Mouse (Mus musculus) neural tube, embryonic 11.5 days (tissue): ENCODE results near the gene Faf2. TPM values are rescaled to one million over a fixed set of nuclear protein-coding genes. Genes with fewer than 3 reads are reported as not detected.

Source experiments
- ATAC-seq: fragments of 200-750 bp; cut with Nextera tagmentation; 2 replicates; pipeline ENCODE4 v1.8.0; 2017; ENCODE audit warnings: moderate number of reproducible peaks, mild to moderate bottlenecking, moderate TSS enrichment, moderate library complexity; ENCODE audit not compliant: insufficient read depth, low FRiP score, low TSS enrichment
- DNase-seq: peaks from one replicate; pipeline ENCODE4 v3.0.0-alpha.2; 2015; ENCODE audit warnings: low spot score
- H3K27ac ChIP-seq: fragments of 300-500 bp; sonication (generic); 2 replicates; pipeline ENCODE4 v1.5.1; 2014; ENCODE audit warnings: low read depth, mild to moderate bottlenecking, low read length
- H3K27me3 ChIP-seq: fragments of 300-500 bp; sonication (generic); 2 replicates; pipeline ENCODE4 v1.6.1; 2014; ENCODE audit warnings: mild to moderate bottlenecking, low read length, mixed read lengths; ENCODE audit not compliant: control insufficient read depth, insufficient read depth
- H3K36me3 ChIP-seq: fragments of 300-500 bp; sonication (generic); 2 replicates; pipeline ENCODE4 v1.6.1; 2014; ENCODE audit warnings: mild to moderate bottlenecking, low read length, moderate library complexity, mixed read lengths; ENCODE audit not compliant: control insufficient read depth, insufficient read depth
- H3K4me1 ChIP-seq: fragments of 300-500 bp; sonication (generic); 2 replicates; pipeline ENCODE4 v1.6.1; 2014; ENCODE audit warnings: low read length, mixed read lengths; ENCODE audit not compliant: control insufficient read depth, insufficient read depth
- H3K4me2 ChIP-seq: fragments of 300-500 bp; sonication (generic); 2 replicates; pipeline ENCODE4 v1.6.1; 2014; ENCODE audit warnings: low read depth, mild to moderate bottlenecking, moderate library complexity
- H3K4me3 ChIP-seq: fragments of 300-500 bp; sonication (generic); 2 replicates; pipeline ENCODE4 v1.5.1; 2014; ENCODE audit warnings: low read depth, low read length
- H3K9ac ChIP-seq: fragments of 300-500 bp; sonication (generic); 2 replicates; pipeline ENCODE4 v1.6.1; 2014; ENCODE audit warnings: mild to moderate bottlenecking, low read length
- H3K9me3 ChIP-seq: fragments of 300-500 bp; sonication (generic); 2 replicates; pipeline ENCODE4 v1.6.1; 2016; ENCODE audit warnings: low read length; ENCODE audit not compliant: control insufficient read depth
- WGBS: fragments of 180-500 bp; shearing (Covaris S2); extraction: QIAGEN DNeasy Blood & Tissue Kit; methylation state at CpG from one replicate; pipeline ENCODE4 v1.1.7; 2014; 5-methylcytosine and 5-hydroxymethylcytosine counted together
- polyA plus RNA-seq: library from polyadenylated mRNA; unstranded; fragments of >200 nt; fragmentation: Nextera tagmentation; extraction: Ambion mirVana; gene quantifications from 2 replicates; pipeline ENCODE4 v1.2.1, GENCODE M21; 2014

Faf2 gene
- polyA plus RNA-seq, 1 experiment from 2014 or later = 102 TPM

DNA sequence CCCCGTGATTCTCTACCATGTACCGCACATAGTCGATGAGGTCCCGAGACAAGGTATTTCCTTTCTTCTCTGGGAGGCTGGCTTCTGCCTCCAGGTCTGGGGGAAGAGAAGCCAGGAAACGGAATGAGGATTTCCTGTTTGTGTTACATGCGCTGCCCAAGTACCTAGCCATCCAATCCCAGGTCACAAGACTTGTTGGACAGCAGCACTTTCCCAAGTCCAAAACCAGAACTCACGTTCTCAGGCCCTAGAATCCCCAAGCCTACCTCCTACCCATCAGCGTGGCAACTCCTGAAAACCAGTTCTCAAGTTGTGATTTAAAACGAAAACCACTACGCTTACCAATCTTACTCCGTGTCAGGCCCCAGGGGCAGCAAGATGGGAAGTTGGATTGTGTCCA, 35.8 kb upstream of the Faf2 start:
- H3K4me3 ChIP-seq = no peak overlapping the region
- ATAC-seq (no peak), DNase-seq (no peak)
- no peak overlapping the region for H3K27ac ChIP-seq
- H3K9ac ChIP-seq = no peak overlapping the region
- 94% methylated on average over 11 of the region's 11 CpGs for WGBS
- peaks cover 6% of the 10 kb centered on the region; the same call in 1 of the 2 replicates for H3K4me1 ChIP-seq
- peaks cover 9% of the 10 kb centered on the region for H3K36me3 ChIP-seq
- no peak overlapping the region for H3K4me2 ChIP-seq
- H3K27me3 ChIP-seq = no peaks in the 10 kb centered on the region
- no peaks in the 10 kb centered on the region for H3K9me3 ChIP-seq

DNA sequence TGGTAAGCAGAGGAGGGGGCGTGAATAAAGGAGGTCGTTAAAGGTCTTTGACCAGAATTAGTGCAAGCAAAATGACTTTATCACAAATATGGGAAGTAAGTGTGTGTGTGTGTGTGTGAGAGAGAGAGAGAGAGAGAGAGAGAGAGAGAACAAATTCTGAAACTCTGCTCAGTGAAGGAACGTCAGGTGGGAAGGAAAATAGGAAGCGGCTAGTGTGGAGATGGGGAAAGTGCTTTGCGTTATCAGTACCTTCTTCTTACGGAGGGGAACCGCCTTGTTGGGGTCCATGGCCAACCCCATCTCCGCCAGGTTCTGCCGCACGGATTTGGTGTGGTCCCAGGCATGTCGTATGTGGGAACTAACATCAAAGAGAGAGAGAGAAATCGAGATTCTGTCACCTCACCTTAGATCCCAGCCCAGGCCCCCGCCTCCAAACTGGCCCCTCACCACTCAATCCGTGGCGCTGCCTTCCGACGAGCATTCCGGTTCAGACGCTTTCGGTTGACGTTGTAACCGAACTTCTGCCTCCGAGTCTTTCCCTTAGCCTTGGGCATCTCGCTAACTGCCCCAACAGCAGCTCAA, 32.1 kb upstream of the Faf2 start:
- Histone ChIP-seq H3K27me3 (no peaks in the 10 kb centered on the region), H3K9ac (peak overlapping the region; percentile 48), H3K36me3 (peaks cover 4% of the 10 kb centered on the region), H3K4me1 (peaks cover 7% of the 10 kb centered on the region; the same call in 1 of the 2 replicates), H3K4me2 (peak overlapping the region; percentile 70), H3K4me3 (peak overlapping the region; percentile 89), H3K27ac (no peak overlapping the region), H3K9me3 (no peaks in the 10 kb centered on the region)
- WGBS = 2% methylated on average over 24 of the region's 24 CpGs
- ATAC-seq (peak; percentile 48), DNase-seq (no peak)

DNA sequence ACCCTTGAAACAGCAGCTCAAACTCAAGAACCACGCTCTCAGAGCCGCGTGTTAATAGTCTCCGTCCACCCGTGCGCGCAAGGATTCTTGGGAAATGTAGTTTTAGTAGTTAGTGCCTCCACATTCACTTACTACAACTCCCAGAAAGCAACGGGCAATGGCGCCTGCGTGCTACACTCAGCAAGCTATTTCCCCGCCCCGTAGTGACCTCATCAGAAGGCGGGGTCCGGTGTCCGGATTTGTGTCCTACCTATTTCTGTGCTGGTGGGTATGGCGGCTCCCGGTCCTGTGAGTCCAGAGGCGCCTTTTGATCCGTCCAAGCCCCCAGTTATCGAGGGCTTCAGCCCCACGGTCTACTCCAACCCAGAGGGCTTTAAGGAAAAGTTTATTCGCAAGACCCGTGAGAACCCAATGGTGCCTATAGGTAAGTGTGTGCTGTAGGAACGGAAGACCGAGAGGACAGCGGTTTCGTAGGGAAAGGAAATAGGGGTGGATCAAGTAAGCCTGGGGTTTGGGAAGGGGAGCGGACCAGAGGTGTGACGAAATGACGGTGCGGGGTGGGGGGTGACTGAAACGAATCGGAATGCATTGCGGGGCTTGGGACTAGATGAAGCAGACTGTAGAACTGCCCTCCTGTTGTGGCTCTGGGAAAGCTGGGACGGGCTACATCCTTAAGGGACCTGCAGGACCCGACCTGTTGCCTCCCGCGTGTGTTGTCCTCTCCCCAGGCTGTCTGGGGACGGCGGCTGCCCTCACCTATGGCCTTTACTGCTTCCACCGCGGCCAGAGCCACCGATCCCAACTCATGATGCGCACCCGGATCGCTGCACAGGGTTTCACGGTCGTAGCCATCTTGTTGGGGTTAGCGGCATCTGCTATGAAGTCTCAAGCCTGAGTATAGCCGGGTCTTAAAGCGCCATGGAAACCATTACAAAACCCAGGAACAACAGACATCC, 31.3 kb upstream of the Faf2 start, which contains the start of the genes Nop16 and Higd2a:
Gene Nop16, minus strand, starts transcription at position 95 of the 956 bp plus-strand sequence.
Gene Higd2a, plus strand, starts transcription at position 212 of the 956 bp plus-strand sequence.
- Histone ChIP-seq H3K4me1 (peaks cover 7% of the 10 kb centered on the region; the same call in 1 of the 2 replicates), H3K4me2 (peak within 1 kb of the TSS; percentile 72), H3K27ac (peak within 1 kb of the TSS; percentile 69), H3K4me3 (peak within 1 kb of the TSS; percentile 89), H3K36me3 (peaks cover under 1% of the 10 kb centered on the region; the same call in 1 of the 2 replicates), H3K27me3 (no peaks in the 10 kb centered on the region), H3K9me3 (no peaks in the 10 kb centered on the region), H3K9ac (peak within 1 kb of the TSS; percentile 76)
- peak; percentile 95 for ATAC-seq
- under 1% methylated on average over 51 of the region's 51 CpGs for WGBS
- DNase-seq = peak; percentile 96

DNA sequence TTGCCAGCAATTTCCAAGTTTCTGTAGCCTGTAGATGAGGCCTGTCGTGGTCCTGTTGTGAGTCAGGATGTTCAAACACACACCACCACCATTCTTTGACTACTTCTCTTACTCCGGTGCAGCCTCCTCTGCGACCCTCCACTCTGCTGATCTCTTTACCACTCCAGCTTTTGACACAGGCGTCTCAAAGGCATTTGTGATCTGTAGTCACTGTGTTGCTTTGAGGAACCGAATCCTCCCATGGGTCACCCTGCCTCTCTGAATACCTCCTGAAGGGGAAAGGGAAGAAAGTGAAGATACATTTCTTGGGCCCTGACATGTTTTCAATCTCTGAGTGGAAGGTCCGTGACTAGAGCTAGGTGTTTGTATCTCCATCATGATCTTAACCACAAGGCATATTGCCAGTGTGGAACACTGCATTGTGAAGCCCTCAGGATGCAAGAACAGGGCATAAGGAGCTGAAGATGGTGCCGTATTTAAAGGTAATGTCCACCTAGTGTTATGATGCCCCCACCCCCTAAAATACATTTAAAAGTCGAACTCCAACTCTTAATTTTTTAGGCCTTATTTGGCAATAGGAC, 29.7 kb upstream of the Faf2 start:
- Histone ChIP-seq H3K4me1 (peaks cover 7% of the 10 kb centered on the region; the same call in 1 of the 2 replicates), H3K36me3 (no peaks in the 10 kb centered on the region), H3K4me2 (no peak overlapping the region), H3K4me3 (no peak overlapping the region), H3K27ac (no peak overlapping the region), H3K9ac (no peak overlapping the region), H3K27me3 (no peaks in the 10 kb centered on the region), H3K9me3 (no peaks in the 10 kb centered on the region)
- DNase-seq = no peak
- WGBS = 91% methylated on average over 8 of the region's 8 CpGs
- no peak for ATAC-seq

DNA sequence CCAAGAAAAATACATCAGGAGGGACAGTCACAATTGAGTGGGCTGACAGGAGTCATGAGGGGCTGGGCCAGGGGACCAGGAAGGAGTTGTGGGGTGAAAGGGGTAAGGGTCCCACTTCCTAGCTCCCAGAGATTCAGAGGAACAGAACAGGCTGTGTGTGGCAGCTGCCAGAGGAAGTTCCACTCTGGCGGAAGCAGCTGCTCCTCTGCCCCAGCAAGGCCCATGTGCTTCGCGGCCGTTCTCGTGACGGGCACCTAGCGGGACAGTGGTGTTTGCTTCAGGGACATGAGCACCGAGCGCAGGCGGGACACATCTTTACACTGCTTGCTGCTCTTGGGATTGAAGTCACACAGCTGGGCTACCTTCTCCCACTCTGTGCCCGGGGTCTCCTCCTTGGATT, 28.0 kb upstream of the Faf2 start:
- H3K4me1 ChIP-seq = peaks cover 5% of the 10 kb centered on the region; the same call in 1 of the 2 replicates
- no peak for DNase-seq
- no peaks in the 10 kb centered on the region for H3K36me3 ChIP-seq
- no peak overlapping the region for H3K4me3 ChIP-seq
- WGBS = 90% methylated on average over 11 of the region's 11 CpGs
- H3K4me2 ChIP-seq = no peak overlapping the region
- H3K9me3 ChIP-seq = no peaks in the 10 kb centered on the region
- no peaks in the 10 kb centered on the region for H3K27me3 ChIP-seq
- no peak overlapping the region for H3K27ac ChIP-seq
- H3K9ac ChIP-seq = no peak overlapping the region
- ATAC-seq = no peak

DNA sequence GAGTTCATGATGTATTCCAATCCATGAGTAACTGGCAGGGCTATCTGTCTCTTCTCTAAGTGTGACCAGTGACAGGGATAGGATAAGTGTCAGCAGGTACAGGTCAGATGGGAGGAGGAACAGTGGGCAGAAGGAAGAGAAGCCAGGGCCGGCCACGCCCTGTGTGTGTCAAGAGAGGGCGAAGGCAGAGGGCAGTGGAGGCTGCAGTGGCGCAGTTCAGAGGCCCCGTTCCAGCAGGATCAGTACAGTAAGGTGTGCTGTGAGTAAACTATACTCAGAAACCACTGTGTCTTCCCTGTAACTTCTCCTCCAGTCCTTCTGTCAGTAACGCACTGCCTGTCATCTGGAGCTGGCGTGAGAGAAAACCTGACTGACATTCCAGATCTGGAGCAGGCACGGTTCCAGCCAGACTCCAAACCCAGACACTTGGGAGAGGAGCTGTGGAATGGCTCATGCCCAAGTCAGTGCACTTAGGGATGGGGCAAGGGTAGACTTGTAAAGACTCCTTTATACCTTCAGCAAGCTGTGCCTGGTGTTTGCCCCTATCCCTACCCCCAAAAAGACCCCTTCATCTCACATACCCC, 25.4 kb upstream of the Faf2 start:
- H3K27ac ChIP-seq = no peak overlapping the region
- WGBS = 85% methylated on average over 8 of the region's 8 CpGs
- no peaks in the 10 kb centered on the region for H3K27me3 ChIP-seq
- H3K9ac ChIP-seq = no peak overlapping the region
- ATAC-seq (no peak), DNase-seq (no peak)
- H3K4me2 ChIP-seq = no peak overlapping the region
- no peak overlapping the region for H3K4me3 ChIP-seq
- no peaks in the 10 kb centered on the region for H3K9me3 ChIP-seq
- H3K4me1 ChIP-seq = no peaks in the 10 kb centered on the region
- no peaks in the 10 kb centered on the region for H3K36me3 ChIP-seq

DNA sequence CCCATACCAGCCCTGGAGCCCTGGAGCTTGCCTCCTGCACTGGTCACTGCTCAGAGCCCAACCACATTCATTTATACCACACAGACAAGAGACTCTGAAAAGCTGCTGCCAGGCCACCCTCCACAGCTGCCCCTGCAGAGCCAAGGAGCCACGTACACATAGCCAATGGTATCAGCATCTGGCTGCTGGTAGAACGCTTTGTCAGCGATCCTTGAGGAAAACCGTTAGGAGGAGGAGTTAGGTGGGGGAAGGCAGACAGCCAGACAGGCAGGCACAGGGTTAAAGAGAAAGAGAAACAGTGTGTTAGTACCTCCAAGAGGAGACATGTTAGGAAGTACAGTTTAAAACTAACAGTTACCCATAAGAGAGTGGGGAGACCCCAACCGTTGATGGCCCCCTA, 24.7 kb upstream of the Faf2 start:
- H3K27ac ChIP-seq = no peak overlapping the region
- H3K9me3 ChIP-seq = no peaks in the 10 kb centered on the region
- H3K4me2 ChIP-seq = no peak overlapping the region
- H3K4me1 ChIP-seq = no peaks in the 10 kb centered on the region
- no peak overlapping the region for H3K9ac ChIP-seq
- WGBS = 72% methylated on average over 5 of the region's 5 CpGs
- H3K36me3 ChIP-seq = no peaks in the 10 kb centered on the region
- H3K27me3 ChIP-seq = no peaks in the 10 kb centered on the region
- H3K4me3 ChIP-seq = no peak overlapping the region
- no peak for ATAC-seq
- no peak for DNase-seq

DNA sequence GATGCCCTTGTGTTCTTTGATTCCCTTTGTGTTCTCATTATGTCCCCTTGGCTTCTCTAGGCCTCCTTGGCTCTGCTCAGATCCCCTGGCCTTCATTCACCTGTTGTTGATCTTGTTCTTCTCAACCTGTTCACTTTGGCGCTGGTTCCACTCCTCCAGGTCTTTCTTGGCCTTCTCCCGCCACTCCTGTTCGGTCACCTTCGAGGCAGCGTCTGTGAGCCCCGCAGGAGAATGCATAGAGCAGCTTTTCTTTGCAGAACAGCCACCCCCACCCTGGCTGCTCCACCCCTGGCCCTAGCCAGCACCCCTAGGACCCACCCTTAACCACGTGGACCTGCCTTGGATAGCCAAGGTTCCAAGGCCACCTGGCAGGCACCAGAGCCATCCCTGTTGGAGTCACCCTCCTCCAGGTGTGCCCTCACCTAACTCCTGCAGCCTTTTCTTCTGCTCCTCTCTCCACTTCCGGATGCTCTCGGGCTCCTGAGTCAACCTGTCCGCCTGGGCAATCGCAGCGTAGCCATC, 22.9 kb upstream of the Faf2 start:
- no peak overlapping the region for H3K4me3 ChIP-seq
- H3K36me3 ChIP-seq = no peaks in the 10 kb centered on the region
- ATAC-seq (no peak), DNase-seq (no peak)
- no peaks in the 10 kb centered on the region for H3K9me3 ChIP-seq
- no peak overlapping the region for H3K9ac ChIP-seq
- no peaks in the 10 kb centered on the region for H3K27me3 ChIP-seq
- no peak overlapping the region for H3K4me2 ChIP-seq
- no peak overlapping the region for H3K27ac ChIP-seq
- WGBS = 88% methylated on average over 12 of the region's 12 CpGs
- no peaks in the 10 kb centered on the region for H3K4me1 ChIP-seq
